In the genomic region with DNA sequence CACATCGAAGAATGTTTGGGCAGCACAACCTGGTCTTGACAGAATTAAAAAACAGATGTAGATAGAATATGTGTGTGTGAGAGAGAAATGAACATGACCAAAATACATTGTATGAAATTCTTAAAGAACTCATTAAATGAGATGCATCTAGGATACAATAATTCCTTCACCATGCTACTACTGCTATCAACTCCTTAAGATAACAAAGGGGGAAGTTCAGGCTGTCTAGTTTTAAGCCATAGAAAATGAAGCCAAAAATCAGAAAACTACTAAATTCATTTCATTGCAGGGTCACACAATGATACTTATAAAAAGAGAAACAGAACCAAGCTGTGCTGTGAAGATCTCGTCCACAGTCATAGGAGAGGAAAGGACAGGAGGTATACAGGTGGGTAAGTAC, we compare ENCODE assay signal across 23 mouse cellular contexts. TPM values are rescaled to one million over a fixed set of nuclear protein-coding genes. Genes with fewer than 3 reads are reported as not detected.
DNase-seq lines count a peak whose midpoint lies in the region; ATAC-seq and TF ChIP-seq lines count a peak whose summit lies in the region.
"Had no signal": no experiment of that assay in that cellular context is flagged by ENCODE, and none has a peak within 500 bp of the region (broad histone marks: within the 10 kb centered on the region; RNA-seq: fewer than 3 reads in every experiment).

No protein-coding gene starts in this region.

- H3K79me2 ChIP-seq in MEL (ENCODE audit: control insufficient read depth, insufficient read depth, low read length, poor library complexity): peaks cover 2% of the 10 kb centered on the region; the same call in 1 of the 2 replicates

- H3K9ac ChIP-seq in forebrain, embryonic 15.5 days (replicated peaks): no peak overlapping the region
- H3K9ac ChIP-seq in forebrain, postnatal 0 days: no peak overlapping the region
- no peak overlapping the region for H3K9ac ChIP-seq in MEL (ENCODE audit: control insufficient read depth, low read depth, low read length, poor library complexity, severe bottlenecking)

- peaks cover 51% of the 10 kb centered on the region for H3K36me3 ChIP-seq in forebrain, embryonic 15.5 days
- peaks cover 34% of the 10 kb centered on the region for H3K36me3 ChIP-seq in forebrain, postnatal 0 days (ENCODE audit: insufficient read depth)
- peaks cover 17 to 26% of the 10 kb centered on the region in 2 experiments for H3K36me3 ChIP-seq in MEL (ENCODE audit: control insufficient read depth in 1 of 2, insufficient read depth in 2 of 2, low read length in 2 of 2)

- 91% methylated on average over 2 of the region's 2 CpGs for WGBS in forebrain, embryonic 15.5 days
- WGBS in forebrain, postnatal 0 days: 91% methylated on average over 2 of the region's 2 CpGs

- no peak for TF ChIP-seq POLR2A in MEL (IDR thresholded peaks at IDR 0.05; ENCODE audit: control insufficient read depth in 1 of 2, insufficient read depth in 1 of 2, low read depth in 1 of 2, low read length in 2 of 2, poor library complexity in 1 of 2)

- H3K4me2 ChIP-seq in forebrain, embryonic 15.5 days (replicated peaks): no peak overlapping the region
- H3K4me2 ChIP-seq in forebrain, postnatal 0 days (ENCODE audit: low read depth): no peak overlapping the region

- TF ChIP-seq RAD21 in MEL (IDR thresholded peaks at IDR 0.05; ENCODE audit: low read depth, low read length): no peak

- DNase-seq in forebrain, postnatal 0 days: no peak
- peak; percentile 27 for DNase-seq in MEL (ENCODE audit: low read depth, low spot score)
- no peak for DNase-seq in lung, postnatal 25 days (ENCODE audit: low spot score)
- DNase-seq in spleen, postnatal 4 days (ENCODE audit: low spot score in 2 of 2): no peak
- DNase-seq: adrenal gland, adult 2 months; adrenal gland, adult 8-10 months; adrenal gland, postnatal 10 days; adrenal gland, postnatal 14 days; adrenal gland, postnatal 25 days; adrenal gland, postnatal 36 days; B cell, adult 2 months; cerebellum, adult 11 months; cerebellum, adult 11-12 months; cerebellum, adult 18-20 months; cerebellum, adult 2 months; cerebellum, adult 8-10 months had no signal

- no peaks in the 10 kb centered on the region for H3K27me3 ChIP-seq in forebrain, embryonic 15.5 days
- no peaks in the 10 kb centered on the region for H3K27me3 ChIP-seq in forebrain, postnatal 0 days (ENCODE audit: insufficient read depth, low read length)
- no peaks in the 10 kb centered on the region for H3K27me3 ChIP-seq in MEL (ENCODE audit: control insufficient read depth in 1 of 2, insufficient read depth in 2 of 2, low read length in 2 of 2)
- H3K27me3 ChIP-seq: CH12.LX, Patski had no signal

- TF ChIP-seq CTCF in forebrain, postnatal 0 days (IDR thresholded peaks at IDR 0.05; ENCODE audit: low read depth): no peak
- TF ChIP-seq CTCF in MEL (IDR thresholded peaks at IDR 0.05 in 2 of 3, conservative IDR thresholded peaks at IDR 0.05 in 1 of 3; ENCODE audit: control insufficient read depth in 1 of 3, insufficient read depth in 1 of 3, low read depth in 2 of 3, low read length in 3 of 3, poor library complexity in 1 of 3, severe bottlenecking in 1 of 3): no peak

- peak in 1 of 2 experiments; percentile 68; a peak in 2 of 4 replicates for TF ChIP-seq EP300 in MEL (IDR thresholded peaks at IDR 0.05; ENCODE audit: low read depth in 1 of 2, low read length in 2 of 2)

- peaks cover 8% of the 10 kb centered on the region; the same call in 1 of the 2 replicates for H3K4me1 ChIP-seq in forebrain, embryonic 15.5 days
- no peaks in the 10 kb centered on the region for H3K4me1 ChIP-seq in forebrain, postnatal 0 days (ENCODE audit: insufficient read depth)
- peaks cover 7 to 19% of the 10 kb centered on the region in 2 experiments for H3K4me1 ChIP-seq in MEL (ENCODE audit: control insufficient read depth in 1 of 2, insufficient read depth in 2 of 2, low read length in 2 of 2)
- H3K4me1 ChIP-seq in brown adipose tissue, adult 24 weeks (ENCODE audit: control insufficient read depth, insufficient read depth, insufficient read length, low read length): peaks cover 13% of the 10 kb centered on the region; the same call in 1 of the 2 replicates

- H3K4me3 ChIP-seq in forebrain, embryonic 15.5 days: no peak overlapping the region
- H3K4me3 ChIP-seq in forebrain, postnatal 0 days (ENCODE audit: low read depth, low read length): no peak overlapping the region
- no peak overlapping the region for H3K4me3 ChIP-seq in MEL (ENCODE audit: control insufficient read depth in 1 of 2, insufficient read depth in 1 of 2, low read depth in 2 of 2, low read length in 2 of 2)
- no peak overlapping the region for H3K4me3 ChIP-seq in brown adipose tissue, adult 24 weeks (ENCODE audit: insufficient read depth, low read depth, low read length)

- ATAC-seq in forebrain, embryonic 15.5 days (replicated peaks): 0 out of 2 replicates have a peak, but pooled peaks have one; percentile 13
- no peak for ATAC-seq in forebrain, postnatal 0 days
- ATAC-seq: activated CD4-positive, CD25-positive, alpha-beta regulatory T cell, adult 4 months; CD4-positive, CD25-positive, alpha-beta regulatory T cell, adult 4 months; Patski had no signal

- no peak overlapping the region for H3K27ac ChIP-seq in forebrain, embryonic 15.5 days (replicated peaks)
- no peak overlapping the region for H3K27ac ChIP-seq in forebrain, postnatal 0 days (ENCODE audit: low read depth, low read length)
- H3K27ac ChIP-seq in MEL (ENCODE audit: control insufficient read depth, low read depth, low read length): no peak overlapping the region
- H3K27ac ChIP-seq in brown adipose tissue, adult 24 weeks (replicated peaks; ENCODE audit: low read depth, low read length): 0 out of 2 replicates have a peak overlapping the region, but pooled peaks have one; percentile 23

- H3K9me3 ChIP-seq in forebrain, embryonic 15.5 days: no peaks in the 10 kb centered on the region
- H3K9me3 ChIP-seq in forebrain, postnatal 0 days (ENCODE audit: low read length): no peaks in the 10 kb centered on the region
- H3K9me3 ChIP-seq in MEL (replicated peaks; ENCODE audit: insufficient read depth, low read length): no peaks in the 10 kb centered on the region
- H3K9me3 ChIP-seq: G1E had no signal

TF ChIP-seq in MEL, 35 proteins besides CTCF, POLR2A, EP300 and RAD21:
- TF ChIP-seq SIN3A (IDR thresholded peaks at IDR 0.05; ENCODE audit: low read length) (peak; percentile 50; the same call in 1 of the 2 replicates), MXI1 (IDR thresholded peaks at IDR 0.05; ENCODE audit: low read depth, low read length) (peak; percentile 33; the same call in 1 of the 2 replicates), TBP (IDR thresholded peaks at IDR 0.05; ENCODE audit: low read depth, low read length) (no peak), SMC3 (IDR thresholded peaks at IDR 0.05; ENCODE audit: low read depth, low read length) (no peak), RCOR1 (IDR thresholded peaks at IDR 0.05; ENCODE audit: low read depth, low read length) (no peak), ELF1 (IDR thresholded peaks at IDR 0.05; ENCODE audit: low read depth, low read length) (no peak), MYB (IDR thresholded peaks at IDR 0.05; ENCODE audit: low read depth, low read length) (no peak), USF1 (IDR thresholded peaks at IDR 0.05; ENCODE audit: low read depth, low read length) (no peak), HCFC1 (IDR thresholded peaks at IDR 0.05; ENCODE audit: low read depth, low read length) (no peak), POLR2AphosphoS2 (IDR thresholded peaks at IDR 0.05; ENCODE audit: low read length) (no peak), GATA1 (IDR thresholded peaks at IDR 0.05; ENCODE audit: low read depth, low read length) (peak; percentile 68), ZKSCAN1 (IDR thresholded peaks at IDR 0.05; ENCODE audit: low read depth, low read length) (no peak), TAL1 (IDR thresholded peaks at IDR 0.05; ENCODE audit: low read length) (no peak), UBTF (IDR thresholded peaks at IDR 0.05; ENCODE audit: borderline replicate concordance, insufficient read depth, low read depth, low read length) (no peak), MAX (IDR thresholded peaks at IDR 0.05; ENCODE audit: low read length) (no peak), USF2 (IDR thresholded peaks at IDR 0.05; ENCODE audit: borderline replicate concordance in 1 of 2, insufficient read depth in 1 of 2, low read depth in 1 of 2, low read length in 2 of 2) (no peak)

RNA-seq across cellular contexts. Expression of a gene that starts 24.7 kb away (rescaled TPM):
- polyA plus RNA-seq in forebrain, embryonic 15.5 days (2015; fragmentation: Nextera tagmentation; extraction: Ambion mirVana): 59.7 and 60.2 TPM in 2 replicates
- 77.7 and 80.0 TPM in 2 replicates for total RNA-seq in forebrain, postnatal 0 days (2014; rRNA removed)
- 65.3 and 78.6 TPM in 2 replicates for polyA plus RNA-seq in forebrain, postnatal 0 days (2015; fragmentation: Nextera tagmentation; extraction: Ambion mirVana)
- 14.2 and 15.3 TPM in 2 replicates for total RNA-seq in MEL (2012; rRNA removed)
- 10 to 100 TPM in 1 of 2 experiments, not detected in 1; 14.3 TPM for polyA plus RNA-seq in MEL (2012; ENCODE audit: insufficient read depth in 1 of 2, insufficient read length in 2 of 2, low read depth in 1 of 2, low replicate concordance in 2 of 2, missing spikeins in 1 of 2)
- 16.4 and 16.6 TPM in 2 replicates for polyA plus RNA-seq in brown adipose tissue, adult 24 weeks (2012; ENCODE audit: insufficient read depth, insufficient read length, missing spikeins)

RNA-seq across cellular contexts. Expression of a gene that starts 25.6 kb away (rescaled TPM):
- 515 and 540 TPM in 2 replicates for polyA plus RNA-seq in forebrain, embryonic 15.5 days (2015; fragmentation: Nextera tagmentation; extraction: Ambion mirVana)
- 379 and 428 TPM in 2 replicates for total RNA-seq in forebrain, postnatal 0 days (2014; rRNA removed)
- polyA plus RNA-seq in forebrain, postnatal 0 days (2015; fragmentation: Nextera tagmentation; extraction: Ambion mirVana): 433 and 494 TPM in 2 replicates
- 141 and 155 TPM in 2 replicates for total RNA-seq in MEL (2012; rRNA removed)
- polyA plus RNA-seq in MEL (2012; ENCODE audit: insufficient read depth in 1 of 2, insufficient read length in 2 of 2, low read depth in 1 of 2, low replicate concordance in 2 of 2, missing spikeins in 1 of 2): 100 to 1,000 TPM; 157 to 170 TPM
- 25.0 and 35.3 TPM in 2 replicates for polyA plus RNA-seq in brown adipose tissue, adult 24 weeks (2012; ENCODE audit: insufficient read depth, insufficient read length, missing spikeins)
